Mouse (Mus musculus): Measurements from ENCODE around the gene Tlr4.

- TF ChIP-seq CTCF (IDR thresholded peaks at IDR 0.05; ENCODE audit: low read depth, low read length) (no peak), POLR2A (IDR thresholded peaks at IDR 0.05; ENCODE audit: extremely low read depth, insufficient read depth, low read length) (no peak)
Measured at GRCm38 (mm10) chr4:66856992-66857391, 29.6 kb downstream of the Tlr4 start.

Data from liver, adult 2 months (tissue).